Mouse (Mus musculus) embryonic facial prominence, embryonic 10.5 days (tissue): ENCODE data around the gene Txn2. TPM values are rescaled to one million over a fixed set of nuclear protein-coding genes. Genes with fewer than 3 reads are reported as not detected.

ENCODE experiments used
- DNase-seq: peaks from one replicate; pipeline ENCODE4 v3.0.0-alpha.2; 2017; ENCODE audit warnings: low spot score
- H3K27ac ChIP-seq: fragments of 300-500 bp; sonication (generic); replicated peaks from 2 replicates; pipeline ENCODE4 v1.5.1; 2016; ENCODE audit warnings: mild to moderate bottlenecking
- H3K27me3 ChIP-seq: fragments of 300-500 bp; sonication (generic); replicated peaks from 2 replicates; pipeline ENCODE4 v1.6.1; 2016; ENCODE audit warnings: low read depth, mild to moderate bottlenecking; ENCODE audit not compliant: poor library complexity, severe bottlenecking
- H3K36me3 ChIP-seq: fragments of 300-500 bp; sonication (generic); replicated peaks from 2 replicates; pipeline ENCODE4 v1.6.1; 2016; ENCODE audit warnings: mild to moderate bottlenecking, moderate library complexity
- H3K4me1 ChIP-seq: fragments of 300-500 bp; sonication (generic); 2 replicates; pipeline ENCODE4 v1.6.1; 2016
- H3K4me3 ChIP-seq: fragments of 300-500 bp; sonication (generic); 2 replicates; pipeline ENCODE4 v1.5.1; 2016; ENCODE audit warnings: mild to moderate bottlenecking, moderate library complexity
- H3K9me3 ChIP-seq: fragments of 300-500 bp; sonication (generic); 2 replicates; pipeline ENCODE4 v1.6.1; 2016; ENCODE audit warnings: mild to moderate bottlenecking
- WGBS: fragments of 180-500 bp; shearing (Covaris S2); methylation state at CpG from one replicate; pipeline ENCODE4 v1.1.7; 2016; 5-methylcytosine and 5-hydroxymethylcytosine counted together
- polyA plus RNA-seq: library from polyadenylated mRNA; unstranded; fragments of >200 nt; fragmentation: Nextera tagmentation; extraction: Ambion mirVana; gene quantifications from 2 replicates; pipeline ENCODE4 v1.2.1, GENCODE M21; 2016

Gene Txn2
- polyA plus RNA-seq, 1 experiment from 2014 or later: 289 TPM

DNA sequence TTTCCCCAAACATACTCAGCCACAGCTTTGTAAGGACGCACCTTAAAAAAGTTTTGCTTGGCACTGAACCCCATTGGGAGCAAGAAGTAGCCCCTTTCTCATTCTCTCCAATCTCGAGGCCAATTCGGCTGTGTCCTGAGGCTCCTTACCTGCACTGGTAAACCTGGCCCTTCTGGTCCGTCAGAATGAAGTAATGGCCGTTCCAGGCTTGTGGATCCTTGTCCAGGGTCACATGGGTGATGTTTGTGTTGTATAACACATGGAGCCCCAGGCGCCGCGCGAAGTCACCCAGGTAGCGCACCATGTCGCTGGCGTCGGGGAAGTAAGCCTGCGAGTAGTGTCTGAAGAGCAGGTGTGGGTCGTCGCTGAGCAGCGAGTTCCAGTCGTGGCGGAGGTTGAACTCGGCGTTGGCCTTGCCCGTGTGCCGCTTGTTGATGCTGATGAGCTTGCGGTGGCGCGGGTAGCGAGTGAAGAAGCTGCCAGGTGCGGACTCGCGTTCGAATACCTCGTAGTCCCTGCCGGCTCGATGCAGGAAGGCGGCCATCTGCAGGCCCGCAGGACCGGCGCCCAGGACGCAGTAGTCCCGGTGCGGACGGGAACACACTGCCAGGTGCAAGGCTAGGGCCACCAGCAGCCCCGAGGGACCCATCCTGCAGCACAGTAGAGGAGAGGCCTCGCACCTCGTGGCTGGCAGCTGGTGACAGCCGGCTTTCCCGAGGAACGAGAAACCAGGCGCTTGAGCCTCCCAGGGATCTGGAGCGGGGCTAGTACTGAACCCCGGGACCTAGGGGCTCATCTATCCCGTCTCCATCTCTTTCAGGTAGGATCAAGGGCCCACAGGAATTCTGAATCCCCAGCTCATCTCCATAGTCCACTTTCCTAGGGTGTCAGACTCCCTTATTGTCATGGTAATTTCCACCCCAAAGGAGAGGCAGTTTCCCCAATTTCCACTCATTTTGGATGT is 26.9 kb upstream of the Txn2 start:
- peaks cover 52% of the 10 kb centered on the region for H3K36me3 ChIP-seq
- peak overlapping the region; percentile 71 for H3K4me3 ChIP-seq
- no peaks in the 10 kb centered on the region for H3K9me3 ChIP-seq
- DNase-seq: peak; percentile 47
- WGBS: 10% methylated on average over 52 of the region's 52 CpGs
- H3K27me3 ChIP-seq: peaks cover 30% of the 10 kb centered on the region
- peaks cover 19% of the 10 kb centered on the region for H3K4me1 ChIP-seq
- H3K27ac ChIP-seq: peak overlapping the region; percentile 78

GRCm38 (mm10) chr15:77954362-77954761 is 25.6 kb upstream of the Txn2 start:
- WGBS: 93% methylated on average over 2 of the region's 2 CpGs
- Histone ChIP-seq H3K9me3 (no peaks in the 10 kb centered on the region), H3K27me3 (peaks cover 30% of the 10 kb centered on the region), H3K4me3 (no peak overlapping the region), H3K36me3 (peaks cover 46% of the 10 kb centered on the region), H3K4me1 (peaks cover 19% of the 10 kb centered on the region), H3K27ac (no peak overlapping the region)
- no peak for DNase-seq

DNA sequence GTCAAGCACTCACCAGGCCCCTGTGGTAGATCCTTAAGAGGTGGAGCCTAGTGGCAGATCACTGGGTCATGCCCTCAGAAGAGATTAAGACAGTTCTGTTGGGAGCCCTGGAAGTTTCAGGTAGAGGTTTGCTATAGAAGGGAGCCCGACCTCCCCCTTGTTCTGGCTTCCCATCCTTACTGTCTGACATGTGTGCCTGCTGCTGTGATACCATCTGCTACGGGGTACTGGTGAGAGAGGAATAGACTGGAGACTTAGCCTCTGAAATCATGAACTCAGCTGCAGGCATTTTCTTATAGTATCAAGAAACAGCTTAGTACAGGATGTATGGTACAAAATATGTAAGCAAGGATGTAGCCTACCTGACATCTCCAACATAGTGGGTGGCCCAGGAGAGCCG is 24.1 kb upstream of the Txn2 start:
- Histone ChIP-seq H3K27ac (no peak overlapping the region), H3K36me3 (peaks cover 41% of the 10 kb centered on the region), H3K9me3 (no peaks in the 10 kb centered on the region), H3K27me3 (peaks cover 30% of the 10 kb centered on the region), H3K4me1 (peaks cover 19% of the 10 kb centered on the region), H3K4me3 (no peak overlapping the region)
- no peak for DNase-seq
- 84% methylated on average over 3 of the region's 3 CpGs for WGBS

DNA sequence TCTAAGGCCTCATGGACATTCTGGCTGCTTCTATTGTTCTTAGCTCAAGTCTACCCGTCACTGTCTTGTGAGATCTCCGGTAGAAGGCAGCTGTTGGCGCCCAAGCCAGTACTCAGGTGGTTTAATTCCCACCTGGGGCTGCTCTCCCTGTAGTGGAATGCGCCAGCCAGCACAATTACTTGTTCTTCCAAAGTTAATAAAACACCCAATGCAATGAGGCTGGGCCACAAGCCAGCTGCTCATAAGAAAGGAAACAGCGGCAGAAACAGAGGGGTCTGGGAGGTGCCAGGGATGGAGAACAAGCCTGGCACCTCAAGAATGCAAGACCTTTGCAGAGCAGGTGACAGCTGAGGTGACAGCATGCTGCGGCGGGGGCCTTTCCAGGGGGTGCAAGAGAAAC is 20.3 kb upstream of the Txn2 start:
- peaks cover 70% of the 10 kb centered on the region for H3K36me3 ChIP-seq
- H3K9me3 ChIP-seq: no peaks in the 10 kb centered on the region
- 88% methylated on average over 7 of the region's 7 CpGs for WGBS
- H3K4me1 ChIP-seq: no peaks in the 10 kb centered on the region
- DNase-seq: no peak
- no peak overlapping the region for H3K4me3 ChIP-seq
- no peak overlapping the region for H3K27ac ChIP-seq
- peaks cover 5% of the 10 kb centered on the region; the same call in 1 of the 2 replicates for H3K27me3 ChIP-seq

DNA sequence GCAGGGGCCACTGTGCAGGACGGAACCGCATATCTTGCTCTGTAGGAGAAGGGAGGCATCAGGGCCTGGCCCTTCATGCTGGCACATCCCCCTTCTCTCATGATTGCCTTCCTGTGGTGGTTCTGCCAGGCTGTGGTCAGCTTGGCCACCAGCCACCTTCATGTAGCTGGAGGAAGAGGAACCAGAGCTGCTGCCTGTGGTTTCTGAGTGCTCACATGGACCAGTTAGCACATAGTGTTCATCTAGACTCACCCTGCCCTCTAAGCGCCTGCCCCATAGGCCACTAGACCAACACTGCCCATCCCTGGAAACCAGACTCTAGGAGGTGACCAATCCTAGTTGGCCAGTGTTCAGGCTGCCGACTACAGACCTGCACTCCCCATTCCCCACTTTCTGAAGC is 16.9 kb upstream of the Txn2 start:
- 87% methylated on average over 4 of the region's 4 CpGs for WGBS
- Histone ChIP-seq H3K27ac (no peak overlapping the region), H3K27me3 (no peaks in the 10 kb centered on the region), H3K4me3 (no peak overlapping the region), H3K36me3 (peaks cover 69% of the 10 kb centered on the region), H3K4me1 (no peaks in the 10 kb centered on the region), H3K9me3 (no peaks in the 10 kb centered on the region)
- no peak for DNase-seq

- no peak for DNase-seq
- no peak overlapping the region for H3K27ac ChIP-seq
- H3K9me3 ChIP-seq: no peaks in the 10 kb centered on the region
- H3K4me3 ChIP-seq: no peak overlapping the region
- H3K36me3 ChIP-seq: peaks cover 39% of the 10 kb centered on the region
- no peaks in the 10 kb centered on the region for H3K27me3 ChIP-seq
- WGBS: 83% methylated on average over 3 of the region's 3 CpGs
- no peaks in the 10 kb centered on the region for H3K4me1 ChIP-seq
Observed at GRCm38 (mm10) chr15:77941563-77941962, 12.8 kb upstream of the Txn2 start.

DNA sequence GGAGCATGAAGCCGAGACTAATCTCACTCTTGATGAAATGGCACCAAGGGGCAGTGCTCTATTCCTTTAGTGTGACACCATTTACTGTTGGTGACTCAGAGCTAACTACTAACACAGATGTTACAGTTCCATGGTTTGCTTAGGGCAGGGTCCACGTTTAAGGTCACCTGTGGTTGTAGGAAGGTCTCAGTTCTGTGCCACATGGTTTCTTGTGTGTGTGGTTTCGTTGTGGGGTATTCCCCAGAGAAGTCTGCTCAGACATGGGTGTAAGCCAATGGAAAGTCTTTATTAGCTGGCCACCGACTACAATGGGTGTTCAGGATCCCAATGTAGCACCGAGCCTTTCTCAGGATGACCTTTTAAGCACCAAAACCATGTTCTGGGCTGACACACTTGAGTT is 9.7 kb upstream of the Txn2 start:
- no peaks in the 10 kb centered on the region for H3K27me3 ChIP-seq
- WGBS: 78% methylated on average over 5 of the region's 5 CpGs
- no peak for DNase-seq
- no peak overlapping the region for H3K4me3 ChIP-seq
- no peaks in the 10 kb centered on the region for H3K9me3 ChIP-seq
- H3K36me3 ChIP-seq: peaks cover 19% of the 10 kb centered on the region
- H3K27ac ChIP-seq: no peak overlapping the region
- H3K4me1 ChIP-seq: peaks cover 9% of the 10 kb centered on the region

GRCm38 (mm10) chr15:77935673-77936375 is 7.0 kb upstream of the Txn2 start:
- H3K36me3 ChIP-seq: no peaks in the 10 kb centered on the region
- H3K4me1 ChIP-seq: peaks cover 11% of the 10 kb centered on the region
- no peak overlapping the region for H3K4me3 ChIP-seq
- no peak overlapping the region for H3K27ac ChIP-seq
- no peaks in the 10 kb centered on the region for H3K9me3 ChIP-seq
- H3K27me3 ChIP-seq: no peaks in the 10 kb centered on the region
- 87% methylated on average over 14 of the region's 14 CpGs for WGBS
- no peak for DNase-seq

- Histone ChIP-seq H3K9me3 (no peaks in the 10 kb centered on the region), H3K27me3 (no peaks in the 10 kb centered on the region), H3K27ac (no peak overlapping the region), H3K36me3 (no peaks in the 10 kb centered on the region), H3K4me3 (no peak overlapping the region), H3K4me1 (peaks cover 13% of the 10 kb centered on the region)
- no peak for DNase-seq
- 66% methylated on average over 5 of the region's 5 CpGs for WGBS
Observed at GRCm38 (mm10) chr15:77934968-77935367, 6.2 kb upstream of the Txn2 start.

- DNase-seq: no peak
- no peaks in the 10 kb centered on the region for H3K9me3 ChIP-seq
- H3K27me3 ChIP-seq: no peaks in the 10 kb centered on the region
- WGBS: 78% methylated on average over 11 of the region's 11 CpGs
- H3K4me3 ChIP-seq: no peak overlapping the region
- no peaks in the 10 kb centered on the region for H3K36me3 ChIP-seq
- H3K4me1 ChIP-seq: peaks cover 20% of the 10 kb centered on the region
- H3K27ac ChIP-seq: no peak overlapping the region
Observed at GRCm38 (mm10) chr15:77934326-77934725, 5.5 kb upstream of the Txn2 start.

DNA sequence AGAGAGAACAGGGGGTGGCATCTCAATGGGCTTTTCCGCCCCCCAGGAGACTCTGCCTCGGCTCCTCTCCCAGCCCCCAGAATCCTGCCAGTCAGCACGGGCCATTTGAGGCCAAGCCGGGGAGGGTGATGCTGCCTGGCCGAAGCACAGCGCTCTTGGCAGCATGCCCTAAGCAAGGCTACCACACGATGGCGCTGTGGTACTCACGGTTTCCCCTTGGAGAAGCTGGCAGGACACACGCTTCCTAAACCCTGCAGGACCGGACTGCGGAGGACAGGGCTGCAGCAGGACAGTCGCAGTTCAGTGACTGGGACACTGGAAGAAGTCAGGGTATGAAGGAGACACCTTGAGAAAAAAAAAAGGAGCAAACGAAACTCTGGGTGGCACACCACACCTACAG is 5.0 kb upstream of the Txn2 start:
- Histone ChIP-seq H3K27me3 (no peaks in the 10 kb centered on the region), H3K4me1 (peaks cover 21% of the 10 kb centered on the region), H3K9me3 (no peaks in the 10 kb centered on the region), H3K4me3 (peak overlapping the region; percentile 21; the same call in 1 of the 2 replicates), H3K36me3 (no peaks in the 10 kb centered on the region), H3K27ac (peak overlapping the region; percentile 15; the same call in 1 of the 2 replicates)
- 1% methylated on average over 14 of the region's 14 CpGs for WGBS
- peak; percentile 93 for DNase-seq

- H3K4me3 ChIP-seq: no peak overlapping the region
- H3K27me3 ChIP-seq: no peaks in the 10 kb centered on the region
- no peaks in the 10 kb centered on the region for H3K36me3 ChIP-seq
- no peaks in the 10 kb centered on the region for H3K9me3 ChIP-seq
- H3K27ac ChIP-seq: no peak overlapping the region
- H3K4me1 ChIP-seq: peaks cover 22% of the 10 kb centered on the region
- 78% methylated on average over 3 of the region's 3 CpGs for WGBS
- no peak for DNase-seq
Observed at GRCm38 (mm10) chr15:77933222-77933621, 4.4 kb upstream of the Txn2 start.

GRCm38 (mm10) chr15:77931689-77932016 is 2.8 kb upstream of the Txn2 start:
- Histone ChIP-seq H3K9me3 (no peaks in the 10 kb centered on the region), H3K27ac (no peak overlapping the region), H3K4me3 (no peak overlapping the region), H3K36me3 (peaks cover 11% of the 10 kb centered on the region), H3K4me1 (peaks cover 33% of the 10 kb centered on the region), H3K27me3 (no peaks in the 10 kb centered on the region)
- DNase-seq: no peak
- WGBS: 77% methylated on average over 6 of the region's 6 CpGs
